Mouse (Mus musculus) forebrain, embryonic 13.5 days (tissue): Measurements from ENCODE around the gene Plcxd1. TPM values are rescaled to one million over a fixed set of nuclear protein-coding genes. Genes with fewer than 3 reads are reported as not detected.
"Not testable (repeated sequence)": the region's sequence is repeated elsewhere in the genome, so short reads cannot be mapped to it uniquely, and the experiment has no call there.

Experiments
- ATAC-seq: fragments of 200-750 bp; cut with Nextera tagmentation; 2 replicates; pipeline ENCODE4 v1.8.0; 2017
- H3K27ac ChIP-seq: fragments of 300-500 bp; sonication (generic); 2 replicates; pipeline ENCODE4 v1.5.1; 2015; ENCODE audit warnings: inconsistent platforms, mild to moderate bottlenecking, moderate library complexity
- H3K27me3 ChIP-seq: fragments of 300-500 bp; sonication (generic); 2 replicates; pipeline ENCODE4 v1.6.1; 2015; ENCODE audit warnings: mild to moderate bottlenecking, inconsistent platforms
- H3K36me3 ChIP-seq: fragments of 300-500 bp; sonication (generic); 2 replicates; pipeline ENCODE4 v1.6.1; 2015; ENCODE audit warnings: mild to moderate bottlenecking, inconsistent platforms; ENCODE audit not compliant: poor library complexity, severe bottlenecking
- H3K4me1 ChIP-seq: fragments of 300-500 bp; sonication (generic); 2 replicates; pipeline ENCODE4 v1.6.1; 2015; ENCODE audit warnings: inconsistent platforms
- H3K4me2 ChIP-seq: fragments of 300-500 bp; sonication (generic); 2 replicates; pipeline ENCODE4 v1.6.1; 2015; ENCODE audit warnings: inconsistent platforms, mild to moderate bottlenecking, moderate library complexity
- H3K4me3 ChIP-seq: fragments of 300-500 bp; sonication (generic); 2 replicates; pipeline ENCODE4 v1.5.1; 2015; ENCODE audit warnings: mild to moderate bottlenecking, inconsistent platforms
- H3K9ac ChIP-seq: fragments of 300-500 bp; sonication (generic); 2 replicates; pipeline ENCODE4 v1.6.1; 2015; ENCODE audit warnings: mild to moderate bottlenecking, inconsistent platforms
- H3K9me3 ChIP-seq: fragments of 300-500 bp; sonication (generic); replicated peaks from 2 replicates; pipeline ENCODE4 v1.6.1; 2016; ENCODE audit warnings: inconsistent platforms
- WGBS: fragments of 180-500 bp; shearing (Covaris S2); methylation state at CpG from one replicate; pipeline ENCODE4 v1.1.7; 2015; 5-methylcytosine and 5-hydroxymethylcytosine counted together
- polyA plus RNA-seq: library from polyadenylated mRNA; unstranded; fragments of >200 nt; fragmentation: Nextera tagmentation; extraction: Ambion mirVana; gene quantifications from 2 replicates; pipeline ENCODE4 v1.2.1, GENCODE M21; 2015

The Plcxd1 gene
- 1.6 and 1.8 TPM in 2 replicates for polyA plus RNA-seq

- peaks cover 11% of the 10 kb centered on the region; the same call in 1 of the 2 replicates for H3K27me3 ChIP-seq
- peaks cover 22% of the 10 kb centered on the region for H3K4me1 ChIP-seq
- H3K36me3 ChIP-seq, result peaks cover 28% of the 10 kb centered on the region
- 5% methylated on average over 25 of the region's 25 CpGs for WGBS
- H3K9ac ChIP-seq, result no peak within 1 kb of the TSS
- 0 out of 2 replicates have a peak within 1 kb of the TSS, but pooled peaks have one; percentile 35 for H3K4me3 ChIP-seq
- no peak within 1 kb of the TSS for H3K27ac ChIP-seq
- peak within 1 kb of the TSS; percentile 68 for H3K4me2 ChIP-seq
- no peaks in the 10 kb centered on the region for H3K9me3 ChIP-seq
- ATAC-seq, result 0 out of 2 replicates have a peak, but pooled peaks have one; percentile 13
Observed at GRCm38 (mm10) chr5:110099656-110100580, at the start of gene Plcxd1. Gene Plcxd1, plus strand, starts transcription at chr5:110099969.

GRCm38 (mm10) chr5:110057637-110058408 lies 41.9 kb upstream of the Plcxd1 start:
- Histone ChIP-seq H3K4me3 (peak overlapping the region; percentile 53), H3K27ac (no peak overlapping the region; the same call in 1 of the 2 replicates), H3K4me2 (peak overlapping the region; percentile 62), H3K36me3 (no peaks in the 10 kb centered on the region), H3K4me1 (no peaks in the 10 kb centered on the region), H3K27me3 (no peaks in the 10 kb centered on the region), H3K9me3 (peaks cover 5% of the 10 kb centered on the region), H3K9ac (peak overlapping the region; percentile 71)
- 2% methylated on average over 19 of the region's 19 CpGs for WGBS
- peak; percentile 99 for ATAC-seq

- 83% methylated on average over 2 of the region's 2 CpGs for WGBS
- not testable (repeated sequence) for ATAC-seq, H3K4me1 ChIP-seq
Observed at GRCm38 (mm10) chr5:110072413-110072812, 27.4 kb upstream of the Plcxd1 start, which contains the start of gene Gm17655. Gene Gm17655, minus strand, starts transcription at chr5:110072513.

GRCm38 (mm10) chr5:110082961-110083360 lies 16.8 kb upstream of the Plcxd1 start:
- WGBS, result 83% methylated on average over 4 of the region's 4 CpGs

More at GRCm38 (mm10) chr5:110072413-110072812, 27.4 kb upstream of the Plcxd1 start, which contains the start of gene Gm17655:
- H3K4me3 ChIP-seq, H3K9ac ChIP-seq, H3K27me3 ChIP-seq, H3K27ac ChIP-seq, H3K4me2 ChIP-seq, H3K36me3 ChIP-seq: not testable (repeated sequence)
- H3K9me3 ChIP-seq, result peaks cover 22% of the 10 kb centered on the region

GRCm38 (mm10) chr5:110086161-110086866 lies 13.5 kb upstream of the Plcxd1 start:
- no peak overlapping the region for H3K4me2 ChIP-seq
- H3K27ac ChIP-seq, result no peak overlapping the region
- no peak overlapping the region for H3K4me3 ChIP-seq
- no peaks in the 10 kb centered on the region for H3K36me3 ChIP-seq
- no peak for ATAC-seq
- H3K4me1 ChIP-seq, result no peaks in the 10 kb centered on the region
- peaks cover 11% of the 10 kb centered on the region for H3K9me3 ChIP-seq
- 41% methylated on average over 14 of the region's 14 CpGs for WGBS
- H3K9ac ChIP-seq, result no peak overlapping the region
- no peaks in the 10 kb centered on the region for H3K27me3 ChIP-seq

More at GRCm38 (mm10) chr5:110082961-110083360, 16.8 kb upstream of the Plcxd1 start:
- Histone ChIP-seq H3K4me2 (no peak overlapping the region), H3K36me3 (peaks cover 13% of the 10 kb centered on the region), H3K4me1 (no peaks in the 10 kb centered on the region), H3K9me3 (peaks cover 28% of the 10 kb centered on the region), H3K27me3 (no peaks in the 10 kb centered on the region), H3K27ac (no peak overlapping the region), H3K4me3 (no peak overlapping the region), H3K9ac (no peak overlapping the region)
- ATAC-seq, result no peak

GRCm38 (mm10) chr5:110091546-110091945 lies 8.2 kb upstream of the Plcxd1 start:
- no peak overlapping the region for H3K4me3 ChIP-seq

GRCm38 (mm10) chr5:110094030-110094846 lies 5.5 kb upstream of the Plcxd1 start, which contains the start of gene Gm35315:
Gene Gm35315, minus strand, starts transcription at chr5:110094420.
- Histone ChIP-seq H3K36me3 (no peaks in the 10 kb centered on the region), H3K4me3 (peak within 1 kb of the TSS; percentile 44), H3K27me3 (no peaks in the 10 kb centered on the region), H3K9me3 (no peaks in the 10 kb centered on the region), H3K4me1 (peaks cover 4% of the 10 kb centered on the region), H3K9ac (peak within 1 kb of the TSS; percentile 68), H3K27ac (peak within 1 kb of the TSS; percentile 53; the same call in 1 of the 2 replicates), H3K4me2 (peak within 1 kb of the TSS; percentile 69)
- under 1% methylated on average over 25 of the region's 25 CpGs for WGBS
- peak; percentile 98 for ATAC-seq

More at GRCm38 (mm10) chr5:110091546-110091945, 8.2 kb upstream of the Plcxd1 start:
- no peak overlapping the region for H3K27ac ChIP-seq
- 76% methylated on average over 2 of the region's 2 CpGs for WGBS
- no peaks in the 10 kb centered on the region for H3K36me3 ChIP-seq
- peaks cover 4% of the 10 kb centered on the region for H3K4me1 ChIP-seq
- H3K9me3 ChIP-seq, result no peaks in the 10 kb centered on the region
- H3K27me3 ChIP-seq, result no peaks in the 10 kb centered on the region
- H3K9ac ChIP-seq, result no peak overlapping the region
- ATAC-seq, result no peak
- no peak overlapping the region for H3K4me2 ChIP-seq

GRCm38 (mm10) chr5:110094847-110095213 lies 4.9 kb upstream of the Plcxd1 start:
- peak overlapping the region; percentile 44 for H3K4me3 ChIP-seq
- H3K27ac ChIP-seq, result no peak overlapping the region
- ATAC-seq, result peak; percentile 14
- no peaks in the 10 kb centered on the region for H3K36me3 ChIP-seq
- H3K27me3 ChIP-seq, result no peaks in the 10 kb centered on the region
- H3K4me1 ChIP-seq, result peaks cover 8% of the 10 kb centered on the region
- H3K9ac ChIP-seq, result peak overlapping the region; percentile 68
- no peaks in the 10 kb centered on the region for H3K9me3 ChIP-seq
- WGBS, result 0% methylated on average over 4 of the region's 4 CpGs
- peak overlapping the region; percentile 69 for H3K4me2 ChIP-seq

- no peak overlapping the region for H3K9ac ChIP-seq
- no peaks in the 10 kb centered on the region for H3K9me3 ChIP-seq
- ATAC-seq, result no peak
- no peak overlapping the region for H3K27ac ChIP-seq
- H3K4me1 ChIP-seq, result peaks cover 26% of the 10 kb centered on the region
- peaks cover 19% of the 10 kb centered on the region for H3K36me3 ChIP-seq
- no peak overlapping the region for H3K4me2 ChIP-seq
- peaks cover 11% of the 10 kb centered on the region; the same call in 1 of the 2 replicates for H3K27me3 ChIP-seq
- 16% methylated on average over 1 of the region's 1 CpGs for WGBS
- H3K4me3 ChIP-seq, result no peak overlapping the region
Observed at GRCm38 (mm10) chr5:110098991-110099477, 735 bp upstream of the Plcxd1 start.

- WGBS, result 1% methylated on average over 35 of the region's 37 CpGs
- Histone ChIP-seq H3K4me2 (peak overlapping the region; percentile 68), H3K27ac (no peak overlapping the region), H3K4me1 (peaks cover 25% of the 10 kb centered on the region), H3K36me3 (peaks cover 39% of the 10 kb centered on the region), H3K27me3 (peaks cover 11% of the 10 kb centered on the region; the same call in 1 of the 2 replicates), H3K4me3 (peak overlapping the region; percentile 35), H3K9me3 (no peaks in the 10 kb centered on the region), H3K9ac (peak overlapping the region; percentile 50)
- ATAC-seq, result peak; percentile 25; the same call in 1 of the 2 replicates
Observed at GRCm38 (mm10) chr5:110100921-110101631, 1.3 kb downstream of the Plcxd1 start.
